Mouse (Mus musculus) megakaryocyte, embryonic 14.5 days (primary cell): ENCODE data around the gene Ak9.

Experiments used
- FLI1 ChIP-seq: IDR thresholded peaks from 2 replicates; pipeline ENCODE4 v1.6.1; 2012; ENCODE audit warnings: low read length, inconsistent platforms, mixed read lengths
- GATA1 ChIP-seq: IDR thresholded peaks from 3 replicates; pipeline ENCODE4 v1.6.1; 2012; ENCODE audit warnings: mixed read lengths, low read length, inconsistent platforms, borderline replicate concordance

GRCm38 (mm10) chr10:41452791-41453190 is 149.0 kb downstream of the Ak9 start:
- TF ChIP-seq GATA1: no peak
- no peak for TF ChIP-seq FLI1
